Mouse (Mus musculus) brown adipose tissue, adult 24 weeks (tissue): ENCODE measurements at regions not wholly inside any gene's neighbourhood (a gene's known extent, or its start where the extent isn't known, plus 50 kb on each side); places are given as distances from the start of the nearest gene placed in this dataset.

ENCODE experiments used
- H3K27ac ChIP-seq: fragments of 200-500 bp; replicated peaks from 2 replicates; pipeline ENCODE4 v1.5.1; 2012; ENCODE audit warnings: low read depth, mild to moderate bottlenecking, low read length
- H3K4me1 ChIP-seq: fragments of 200-500 bp; 2 replicates; pipeline ENCODE4 v1.6.1; 2012; ENCODE audit warnings: low read length, mixed read lengths; ENCODE audit not compliant: control insufficient read depth, insufficient read depth, insufficient read length
- H3K4me3 ChIP-seq: fragments of 200-500 bp; 2 replicates; pipeline ENCODE4 v1.5.1; 2012; ENCODE audit warnings: low read depth, mild to moderate bottlenecking, low read length, moderate library complexity; ENCODE audit not compliant: insufficient read depth

DNA sequence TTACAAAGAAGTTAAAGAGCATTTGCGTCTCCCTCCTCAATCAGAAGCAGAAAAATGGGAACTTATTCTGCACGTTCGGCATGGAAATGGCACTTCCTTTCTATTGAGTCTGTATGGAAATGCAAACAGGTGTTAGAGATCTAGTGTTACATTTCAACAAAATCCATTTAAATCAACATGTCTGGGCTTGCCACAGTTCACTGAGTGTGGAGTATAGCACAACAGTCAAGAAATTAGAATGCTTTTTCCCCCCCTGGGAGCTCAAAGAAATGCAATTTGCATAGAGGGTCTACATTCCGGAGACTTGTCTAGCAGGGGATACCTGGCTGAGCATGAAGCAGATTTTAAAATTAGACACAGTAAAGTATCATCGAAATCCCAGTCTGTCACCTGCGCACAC, 308.5 kb upstream of the Smarca2 start:
- H3K27ac ChIP-seq: no peak overlapping the region
- no peak overlapping the region for H3K4me3 ChIP-seq
- no peaks in the 10 kb centered on the region for H3K4me1 ChIP-seq

DNA sequence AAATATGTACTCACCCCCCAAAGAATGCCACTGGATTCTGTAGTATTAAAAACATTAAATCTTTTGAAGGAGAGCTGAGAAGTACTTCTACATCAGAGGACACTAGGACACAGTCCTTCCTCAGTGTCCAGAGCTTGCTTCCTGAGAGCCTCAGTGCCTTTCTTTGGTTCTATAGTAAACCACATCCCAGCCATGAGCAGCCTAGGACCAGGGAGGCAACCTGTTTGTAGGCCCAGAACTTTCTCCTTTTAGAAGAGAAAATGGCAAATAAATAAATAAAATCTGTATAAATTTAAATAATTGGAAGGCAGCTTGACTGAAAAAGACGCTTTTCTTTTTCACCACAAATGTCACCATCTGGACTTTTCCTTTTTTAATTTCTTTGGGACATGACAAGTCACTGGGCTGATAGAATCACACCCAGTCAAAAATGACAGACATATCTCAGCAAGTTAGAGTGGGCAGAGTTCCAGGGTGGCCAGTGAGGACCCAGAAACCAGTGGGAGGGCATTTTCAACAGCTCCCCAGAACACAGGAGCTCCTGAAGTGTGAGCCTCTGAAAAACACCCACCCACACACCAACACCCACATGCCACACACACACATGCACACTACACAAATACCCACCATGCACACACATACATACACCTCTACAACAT, 296.2 kb upstream of the Smarca2 start:
- Histone ChIP-seq H3K27ac (no peak overlapping the region), H3K4me3 (no peak overlapping the region), H3K4me1 (no peaks in the 10 kb centered on the region)

DNA sequence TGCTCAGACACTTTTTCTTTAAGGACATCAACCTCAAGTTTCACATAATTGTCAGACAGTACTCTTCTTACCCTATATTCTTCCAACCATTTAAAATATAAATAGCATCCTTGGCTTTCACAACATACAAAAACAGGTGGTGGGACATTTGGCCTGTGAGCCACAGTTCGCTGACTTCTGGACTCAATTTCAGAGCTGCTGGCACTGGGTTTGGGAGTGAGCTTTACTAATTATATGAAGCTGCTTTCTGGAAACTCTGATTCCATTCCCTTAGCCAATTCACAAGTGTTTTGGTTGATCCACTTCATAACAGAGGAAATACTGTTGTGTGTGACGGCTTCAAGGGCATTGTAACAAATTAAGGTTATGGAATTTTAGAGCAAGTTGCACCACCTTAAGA, 285.9 kb upstream of the Smarca2 start:
- H3K27ac ChIP-seq: no peak overlapping the region
- H3K4me1 ChIP-seq: no peaks in the 10 kb centered on the region
- no peak overlapping the region for H3K4me3 ChIP-seq

DNA sequence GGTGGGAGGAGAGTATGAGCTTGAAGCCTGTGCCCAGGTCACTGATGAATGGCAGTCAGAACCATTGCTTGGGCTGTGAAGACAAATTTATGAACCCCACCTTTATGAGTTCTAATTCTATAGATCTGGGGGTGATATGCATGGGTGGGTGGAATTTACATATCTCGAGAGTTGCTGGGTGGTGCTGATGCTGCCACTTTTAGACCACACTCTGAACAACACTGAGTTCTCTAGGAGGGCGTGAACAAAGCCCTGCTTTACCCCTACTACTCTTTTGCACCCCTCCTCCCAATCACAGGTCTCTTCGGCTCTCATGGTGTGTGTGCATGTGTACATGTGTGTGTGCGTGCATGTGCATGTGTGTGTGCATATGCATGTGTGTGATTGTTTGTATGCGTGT, 281.2 kb upstream of the Smarca2 start:
- Histone ChIP-seq H3K4me1 (no peaks in the 10 kb centered on the region), H3K4me3 (no peak overlapping the region), H3K27ac (no peak overlapping the region)

DNA sequence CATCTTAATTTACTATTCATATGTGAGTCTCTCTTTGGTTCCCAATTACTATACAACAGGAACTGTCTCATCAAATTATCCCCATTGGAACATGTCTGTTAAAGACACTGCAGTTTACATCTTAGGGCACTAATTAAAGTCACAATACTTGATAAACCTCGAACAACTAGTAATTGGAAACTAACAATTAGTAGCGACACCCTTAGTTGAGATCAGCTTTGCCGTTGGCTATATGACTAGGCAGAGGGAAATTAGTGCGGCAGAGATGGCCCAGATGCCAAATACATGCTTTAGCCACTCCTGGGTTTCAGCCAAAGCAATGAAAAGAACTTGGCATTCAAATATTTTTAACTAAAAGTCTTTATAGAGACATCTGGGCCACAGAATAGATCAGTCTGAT, 265.7 kb upstream of the Smarca2 start:
- no peak overlapping the region for H3K27ac ChIP-seq
- no peak overlapping the region for H3K4me3 ChIP-seq
- no peaks in the 10 kb centered on the region for H3K4me1 ChIP-seq

DNA sequence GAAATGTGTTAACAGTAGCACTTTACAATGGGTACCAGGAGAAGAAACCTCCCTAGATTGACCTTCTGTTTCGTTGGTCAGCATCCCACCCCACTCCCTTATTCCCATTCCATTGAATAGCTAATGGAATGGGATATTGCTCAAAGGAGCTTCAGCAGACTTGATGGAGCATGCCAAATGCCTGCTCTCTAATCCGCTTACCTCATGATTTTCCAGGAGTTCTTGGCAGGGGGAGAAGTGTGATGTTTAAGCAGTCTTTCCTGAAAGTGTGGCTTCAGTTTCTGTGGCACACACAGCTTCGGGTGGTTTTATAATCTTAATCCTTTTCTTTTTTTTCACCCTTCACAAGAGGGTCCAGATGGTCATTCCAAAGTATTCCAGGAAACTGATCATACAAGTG, 264.7 kb upstream of the Smarca2 start:
- Histone ChIP-seq H3K4me3 (no peak overlapping the region), H3K4me1 (no peaks in the 10 kb centered on the region), H3K27ac (no peak overlapping the region)

DNA sequence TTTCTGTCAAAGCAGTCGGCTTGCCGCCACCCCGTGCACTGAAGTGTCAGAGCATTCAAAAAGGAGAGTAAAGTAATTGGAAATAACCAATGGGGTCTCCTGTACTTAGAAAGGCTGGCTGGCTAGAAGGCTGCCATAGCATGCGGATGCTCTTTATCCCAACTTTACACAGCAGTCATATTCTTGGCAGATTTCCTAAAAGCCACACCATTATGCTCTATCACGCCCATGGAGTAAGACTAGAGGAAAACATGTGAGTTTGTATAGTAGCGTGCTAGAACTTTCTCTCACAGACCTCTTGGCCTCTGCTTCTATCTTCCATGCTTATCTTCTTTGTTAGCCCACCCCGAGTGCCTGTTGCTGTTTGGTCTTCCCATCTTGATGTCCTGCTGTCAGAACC, 249.8 kb upstream of the Smarca2 start:
- Histone ChIP-seq H3K27ac (no peak overlapping the region), H3K4me3 (no peak overlapping the region), H3K4me1 (no peaks in the 10 kb centered on the region)

DNA sequence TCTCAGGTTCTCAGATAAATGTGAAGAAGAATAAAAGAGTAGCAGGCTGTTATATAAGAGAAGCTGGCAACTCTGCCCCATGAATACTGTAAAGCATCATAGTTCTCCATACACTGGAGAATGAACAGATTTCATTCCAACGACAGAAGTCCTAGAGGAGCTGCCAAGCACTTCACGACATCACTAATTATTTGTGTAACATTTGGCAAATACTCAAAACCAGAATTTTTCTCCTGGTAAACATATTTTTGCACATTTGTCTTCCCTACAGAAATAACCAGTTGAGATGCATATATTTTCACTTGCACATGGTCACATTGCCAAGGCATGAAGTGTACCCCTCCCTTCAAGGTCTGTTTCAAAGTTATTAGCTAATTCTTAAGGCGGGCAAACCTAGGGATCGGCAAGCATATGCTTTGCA, 220.9 kb upstream of the Smarca2 start:
- Histone ChIP-seq H3K4me1 (no peaks in the 10 kb centered on the region), H3K27ac (no peak overlapping the region), H3K4me3 (no peak overlapping the region)

DNA sequence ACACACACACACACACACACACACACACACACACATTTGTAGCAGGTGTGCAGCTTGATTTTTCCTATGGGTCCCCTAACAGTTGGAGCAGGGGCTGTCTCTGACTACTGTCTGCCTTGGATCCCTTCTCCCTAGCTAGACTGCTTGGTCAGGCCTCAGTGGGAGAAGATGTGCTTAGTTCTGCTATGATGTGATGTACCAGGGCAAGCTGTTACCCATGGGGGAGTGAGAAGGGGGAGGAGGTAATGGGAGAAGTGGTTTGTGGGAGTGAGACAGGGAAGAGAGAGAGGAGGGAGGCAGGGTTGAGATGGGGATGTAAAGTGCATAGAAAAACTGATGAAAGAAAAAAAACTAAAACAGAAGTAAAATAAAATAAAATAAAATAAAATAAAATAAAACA, 218.8 kb upstream of the Smarca2 start:
- H3K4me1 ChIP-seq: no peaks in the 10 kb centered on the region
- no peak overlapping the region for H3K4me3 ChIP-seq
- no peak overlapping the region for H3K27ac ChIP-seq

DNA sequence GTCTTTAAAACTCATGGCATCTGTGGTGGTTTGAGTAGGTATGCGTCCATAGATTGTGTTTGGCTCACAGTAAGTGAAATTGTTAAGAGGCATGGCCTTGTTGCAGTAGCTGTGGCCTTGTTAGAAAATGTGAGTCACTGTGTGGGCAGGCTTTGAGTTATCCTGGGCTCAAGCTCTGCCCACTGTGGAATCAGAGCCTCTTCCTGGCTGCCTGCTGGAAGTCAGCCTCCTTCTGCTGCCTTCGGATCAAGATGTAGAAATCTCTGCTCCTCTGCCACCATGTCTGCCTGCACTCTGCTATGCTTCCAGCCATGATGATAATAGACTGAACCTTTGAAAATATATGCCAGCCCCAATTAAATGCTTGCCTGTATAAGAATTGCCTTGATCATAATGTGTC, 192.2 kb upstream of the Smarca2 start:
- Histone ChIP-seq H3K4me1 (no peaks in the 10 kb centered on the region), H3K4me3 (no peak overlapping the region), H3K27ac (no peak overlapping the region)

DNA sequence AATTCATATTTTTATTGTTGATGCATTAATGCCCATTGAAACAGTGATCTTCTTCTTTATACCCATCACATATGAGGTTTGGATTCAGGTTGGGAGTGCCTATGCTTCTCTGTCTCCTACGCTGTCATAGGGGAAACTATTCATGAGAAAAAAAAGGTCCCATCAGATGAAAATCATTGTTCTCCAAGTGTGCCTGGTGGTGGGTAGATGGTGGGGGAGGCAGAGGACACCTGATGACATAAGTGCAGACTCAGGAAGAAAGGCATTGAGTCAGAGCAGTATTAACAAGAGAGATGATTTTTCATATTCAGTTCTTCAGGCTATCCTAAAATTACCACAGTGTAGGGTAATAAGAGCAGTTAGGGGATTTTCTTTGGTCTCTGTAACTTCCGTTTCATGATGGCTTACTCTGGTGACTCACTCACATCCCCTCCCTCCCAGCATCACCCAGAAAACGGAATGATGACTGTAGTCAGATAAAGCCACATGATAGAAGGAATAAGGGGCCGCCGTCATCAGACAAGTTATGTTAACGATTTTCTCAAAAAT, 190.3 kb upstream of the Smarca2 start:
- H3K27ac ChIP-seq: no peak overlapping the region
- H3K4me1 ChIP-seq: peaks cover 2% of the 10 kb centered on the region; the same call in 1 of the 2 replicates
- H3K4me3 ChIP-seq: no peak overlapping the region

DNA sequence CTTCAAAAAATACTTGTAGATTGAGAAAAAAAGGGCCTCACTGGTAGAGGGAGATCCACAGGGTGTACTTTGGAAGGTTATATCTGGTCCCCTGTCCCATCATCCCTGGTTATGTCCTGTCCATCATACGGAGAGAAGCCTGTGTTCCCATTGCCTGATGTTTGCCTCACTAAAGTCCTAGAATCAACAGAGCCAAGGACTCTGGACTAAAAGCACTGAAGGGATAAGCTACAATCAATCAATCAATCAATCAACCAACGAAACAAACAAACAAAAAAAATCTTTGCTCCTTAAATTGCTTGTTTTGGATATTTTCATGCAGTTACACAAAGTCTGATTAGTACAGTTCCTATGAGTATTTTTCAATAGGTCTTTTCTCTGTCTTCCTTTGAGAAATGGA, 185.1 kb upstream of the Smarca2 start:
- no peak overlapping the region for H3K27ac ChIP-seq
- peaks cover 2% of the 10 kb centered on the region; the same call in 1 of the 2 replicates for H3K4me1 ChIP-seq
- H3K4me3 ChIP-seq: no peak overlapping the region

DNA sequence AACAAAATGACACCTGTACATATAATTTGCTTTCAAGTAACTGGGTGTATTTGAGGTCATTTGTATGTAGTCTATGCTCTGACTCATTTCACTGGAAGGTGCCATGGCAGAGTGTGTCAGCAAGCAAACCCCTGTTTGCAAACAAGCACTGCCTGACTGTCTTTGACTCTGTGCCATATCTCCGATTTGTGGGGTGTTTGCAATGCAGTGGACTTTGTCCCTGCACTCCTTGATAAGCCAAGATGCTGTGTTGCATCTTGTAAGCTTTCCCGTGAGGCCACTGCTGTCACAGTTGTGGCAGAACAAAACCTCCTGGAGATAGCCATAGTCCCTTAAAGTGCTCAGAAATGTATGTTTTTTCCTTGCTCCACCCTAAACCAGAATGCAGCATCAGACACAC, 165.7 kb upstream of the Smarca2 start:
- H3K4me1 ChIP-seq: no peaks in the 10 kb centered on the region
- no peak overlapping the region for H3K27ac ChIP-seq
- H3K4me3 ChIP-seq: no peak overlapping the region

DNA sequence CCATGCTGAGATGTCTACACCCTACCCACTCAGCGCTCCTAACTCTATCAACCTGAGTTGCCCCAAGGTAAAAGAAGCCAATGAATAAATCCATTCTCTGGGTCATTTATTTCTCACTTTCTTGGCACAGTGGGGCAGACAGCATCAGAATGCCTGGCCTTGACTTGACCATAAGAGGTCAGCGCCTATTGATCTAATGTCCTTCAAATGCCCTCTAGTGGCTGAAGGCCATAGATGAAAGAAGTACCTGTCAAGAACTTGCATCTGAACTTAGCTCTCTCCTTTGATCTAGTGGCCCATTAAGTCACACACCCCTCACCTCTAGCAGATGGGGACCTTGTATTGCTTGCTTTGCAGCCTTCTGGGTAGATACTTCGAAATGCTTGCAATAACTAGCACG, 159.5 kb upstream of the Smarca2 start:
- H3K27ac ChIP-seq: no peak overlapping the region
- no peaks in the 10 kb centered on the region for H3K4me1 ChIP-seq
- H3K4me3 ChIP-seq: no peak overlapping the region

DNA sequence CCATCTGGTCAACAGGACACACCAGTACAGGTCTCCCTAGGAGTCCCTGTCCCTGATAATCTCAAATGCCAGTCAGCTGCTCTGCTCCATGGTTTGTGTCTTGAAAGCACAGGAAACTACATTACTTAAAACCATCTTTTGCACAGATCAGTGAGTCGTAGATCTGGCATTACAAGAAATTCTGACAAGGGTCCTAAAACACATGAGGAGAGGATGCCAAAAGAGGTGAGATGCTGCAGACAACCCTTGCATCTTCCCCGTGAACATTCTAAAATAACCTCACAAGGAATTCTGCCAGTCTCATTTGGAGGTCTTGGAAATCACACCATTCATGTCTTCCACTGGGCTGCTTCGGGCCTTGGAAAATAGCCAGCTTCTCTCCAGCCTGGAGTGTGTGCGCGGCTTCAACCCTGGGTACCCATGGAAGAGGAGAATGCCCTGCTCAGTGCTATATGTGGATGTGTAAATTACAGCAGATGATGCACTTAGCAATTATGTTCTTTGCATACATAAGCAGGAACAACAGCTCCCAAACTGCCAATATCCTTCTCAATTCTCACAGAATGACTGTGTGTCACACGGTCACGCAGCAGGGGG, 157.3 kb upstream of the Smarca2 start:
- Histone ChIP-seq H3K27ac (no peak overlapping the region), H3K4me3 (no peak overlapping the region), H3K4me1 (no peaks in the 10 kb centered on the region)

DNA sequence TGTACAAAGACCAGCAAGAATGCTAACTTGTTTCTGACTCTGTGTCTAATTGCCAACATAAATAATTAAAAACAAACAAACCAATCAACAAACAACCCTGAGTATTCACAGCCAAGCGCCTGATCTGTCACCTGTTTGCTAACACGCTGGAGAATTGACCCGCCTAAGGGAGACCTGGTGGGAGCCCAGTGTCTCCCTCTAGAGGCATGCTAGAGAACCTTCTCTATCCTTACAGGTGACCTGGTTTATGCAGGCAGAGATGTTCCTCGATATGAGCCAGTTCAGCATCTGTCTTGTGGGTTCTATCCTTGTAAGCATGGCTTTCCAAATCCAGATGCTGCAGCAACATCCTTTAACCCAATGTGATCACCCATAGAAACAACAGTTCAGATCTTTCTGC, 143.1 kb upstream of the Smarca2 start:
- Histone ChIP-seq H3K4me3 (no peak overlapping the region), H3K27ac (no peak overlapping the region), H3K4me1 (no peaks in the 10 kb centered on the region)
